Mouse (Mus musculus): ENCODE data around the gene Gpatch3. TPM values are rescaled to one million over a fixed set of nuclear protein-coding genes. Genes with fewer than 3 reads are reported as not detected.

Gene Gpatch3
- polyA plus RNA-seq, 1 experiment from 2014 or later, result 5.3 TPM

- H3K4me2 ChIP-seq, result no peak overlapping the region
- H3K36me3 ChIP-seq, result peaks cover 34% of the 10 kb centered on the region
- H3K27ac ChIP-seq (replicated peaks), result no peak overlapping the region
- 70% methylated on average over 8 of the region's 8 CpGs for WGBS
- H3K9me3 ChIP-seq, result no peaks in the 10 kb centered on the region
- peak overlapping the region; percentile 58; the same call in 1 of the 2 replicates for H3K9ac ChIP-seq
- peaks cover 20% of the 10 kb centered on the region for H3K4me1 ChIP-seq
- no peak overlapping the region for H3K4me3 ChIP-seq
- no peaks in the 10 kb centered on the region for H3K27me3 ChIP-seq (replicated peaks)
- no peak for ATAC-seq (ENCODE audit: extremely low read depth, insufficient number of reproducible peaks, low FRiP score, low TSS enrichment)
Measured at GRCm38 (mm10) chr4:133620668-133621067, 46.1 kb downstream of the Gpatch3 start.

- peaks cover 49% of the 10 kb centered on the region for H3K36me3 ChIP-seq
- H3K9ac ChIP-seq, result no peak overlapping the region
- no peak overlapping the region for H3K4me2 ChIP-seq
- no peak overlapping the region for H3K4me3 ChIP-seq
- 61% methylated on average over 11 of the region's 11 CpGs for WGBS
- no peak for ATAC-seq (ENCODE audit: extremely low read depth, insufficient number of reproducible peaks, low FRiP score, low TSS enrichment)
- peaks cover 20% of the 10 kb centered on the region for H3K4me1 ChIP-seq
- H3K27ac ChIP-seq (replicated peaks), result no peak overlapping the region
- no peaks in the 10 kb centered on the region for H3K27me3 ChIP-seq (replicated peaks)
- H3K9me3 ChIP-seq, result no peaks in the 10 kb centered on the region
Measured at GRCm38 (mm10) chr4:133622161-133622695, 47.7 kb downstream of the Gpatch3 start.

GRCm38 (mm10) chr4:133624830-133625229 lies 50.3 kb downstream of the Gpatch3 start:
- peaks cover 41% of the 10 kb centered on the region for H3K36me3 ChIP-seq
- WGBS, result 73% methylated on average over 7 of the region's 7 CpGs
- H3K27ac ChIP-seq (replicated peaks), result peak overlapping the region; percentile 76; the same call in 1 of the 2 replicates
- H3K9ac ChIP-seq, result no peak overlapping the region
- H3K9me3 ChIP-seq, result no peaks in the 10 kb centered on the region
- no peak overlapping the region for H3K4me2 ChIP-seq
- H3K4me3 ChIP-seq, result no peak overlapping the region
- no peaks in the 10 kb centered on the region for H3K27me3 ChIP-seq (replicated peaks)
- peaks cover 20% of the 10 kb centered on the region for H3K4me1 ChIP-seq
- ATAC-seq (ENCODE audit: extremely low read depth, insufficient number of reproducible peaks, low FRiP score, low TSS enrichment), result no peak

- no peak overlapping the region for H3K9ac ChIP-seq
- no peak overlapping the region for H3K4me2 ChIP-seq
Measured at GRCm38 (mm10) chr4:133625621-133626071, 51.1 kb downstream of the Gpatch3 start.

GRCm38 (mm10) chr4:133626221-133626620 lies 51.7 kb downstream of the Gpatch3 start:
- no peak overlapping the region for H3K9ac ChIP-seq
- peaks cover 38% of the 10 kb centered on the region for H3K36me3 ChIP-seq
- H3K4me1 ChIP-seq, result peaks cover 22% of the 10 kb centered on the region
- H3K27me3 ChIP-seq (replicated peaks), result no peaks in the 10 kb centered on the region
- H3K4me2 ChIP-seq, result no peak overlapping the region
- peak overlapping the region; percentile 76 for H3K27ac ChIP-seq (replicated peaks)
- no peak for ATAC-seq (ENCODE audit: extremely low read depth, insufficient number of reproducible peaks, low FRiP score, low TSS enrichment)
- no peak overlapping the region for H3K4me3 ChIP-seq
- 60% methylated on average over 5 of the region's 5 CpGs for WGBS
- H3K9me3 ChIP-seq, result no peaks in the 10 kb centered on the region

More at GRCm38 (mm10) chr4:133625621-133626071, 51.1 kb downstream of the Gpatch3 start:
- Histone ChIP-seq H3K4me3 (no peak overlapping the region), H3K36me3 (peaks cover 41% of the 10 kb centered on the region), H3K27ac (replicated peaks) (peak overlapping the region; percentile 76), H3K9me3 (no peaks in the 10 kb centered on the region), H3K27me3 (replicated peaks) (no peaks in the 10 kb centered on the region), H3K4me1 (peaks cover 17% of the 10 kb centered on the region)
- WGBS, result 63% methylated on average over 11 of the region's 11 CpGs
- ATAC-seq (ENCODE audit: extremely low read depth, insufficient number of reproducible peaks, low FRiP score, low TSS enrichment), result peak; percentile 17; the same call in 1 of the 2 replicates

GRCm38 (mm10) chr4:133626621-133627020 lies 52.1 kb downstream of the Gpatch3 start:
- Histone ChIP-seq H3K4me3 (no peak overlapping the region), H3K9ac (no peak overlapping the region), H3K36me3 (peaks cover 35% of the 10 kb centered on the region), H3K27ac (replicated peaks) (peak overlapping the region; percentile 76), H3K9me3 (no peaks in the 10 kb centered on the region), H3K4me2 (no peak overlapping the region), H3K27me3 (replicated peaks) (no peaks in the 10 kb centered on the region), H3K4me1 (peaks cover 26% of the 10 kb centered on the region)
- WGBS, result 82% methylated on average over 9 of the region's 9 CpGs
- ATAC-seq (ENCODE audit: extremely low read depth, insufficient number of reproducible peaks, low FRiP score, low TSS enrichment), result no peak

GRCm38 (mm10) chr4:133627039-133627438 lies 52.5 kb downstream of the Gpatch3 start:
- peaks cover 33% of the 10 kb centered on the region for H3K36me3 ChIP-seq
- no peak overlapping the region for H3K4me3 ChIP-seq
- H3K4me2 ChIP-seq, result no peak overlapping the region
- no peaks in the 10 kb centered on the region for H3K27me3 ChIP-seq (replicated peaks)
- WGBS, result 89% methylated on average over 14 of the region's 14 CpGs
- no peak overlapping the region for H3K9ac ChIP-seq
- peak overlapping the region; percentile 76 for H3K27ac ChIP-seq (replicated peaks)
- ATAC-seq (ENCODE audit: extremely low read depth, insufficient number of reproducible peaks, low FRiP score, low TSS enrichment), result no peak
- H3K9me3 ChIP-seq, result no peaks in the 10 kb centered on the region
- peaks cover 30% of the 10 kb centered on the region for H3K4me1 ChIP-seq

- Histone ChIP-seq H3K4me1 (peaks cover 35% of the 10 kb centered on the region), H3K9me3 (no peaks in the 10 kb centered on the region), H3K4me3 (no peak overlapping the region), H3K27me3 (replicated peaks) (no peaks in the 10 kb centered on the region), H3K36me3 (peaks cover 30% of the 10 kb centered on the region), H3K27ac (replicated peaks) (no peak overlapping the region), H3K4me2 (no peak overlapping the region), H3K9ac (no peak overlapping the region)
- ATAC-seq (ENCODE audit: extremely low read depth, insufficient number of reproducible peaks, low FRiP score, low TSS enrichment), result no peak
- 84% methylated on average over 2 of the region's 2 CpGs for WGBS
Measured at GRCm38 (mm10) chr4:133628517-133628916, 54.0 kb downstream of the Gpatch3 start.

- Histone ChIP-seq H3K4me2 (no peak overlapping the region), H3K27me3 (replicated peaks) (no peaks in the 10 kb centered on the region), H3K36me3 (peaks cover 27% of the 10 kb centered on the region), H3K27ac (replicated peaks) (no peak overlapping the region), H3K4me3 (no peak overlapping the region), H3K4me1 (peaks cover 39% of the 10 kb centered on the region), H3K9me3 (no peaks in the 10 kb centered on the region), H3K9ac (no peak overlapping the region)
- ATAC-seq (ENCODE audit: extremely low read depth, insufficient number of reproducible peaks, low FRiP score, low TSS enrichment), result no peak
- 67% methylated on average over 7 of the region's 7 CpGs for WGBS
Measured at GRCm38 (mm10) chr4:133629191-133629590, 54.6 kb downstream of the Gpatch3 start.

GRCm38 (mm10) chr4:133630326-133630920 lies 55.9 kb downstream of the Gpatch3 start:
- 82% methylated on average over 8 of the region's 8 CpGs for WGBS
- no peak for ATAC-seq (ENCODE audit: extremely low read depth, insufficient number of reproducible peaks, low FRiP score, low TSS enrichment)
- peak overlapping the region; percentile 10; the same call in 1 of the 2 replicates for H3K9ac ChIP-seq
- H3K27ac ChIP-seq (replicated peaks), result no peak overlapping the region
- peaks cover 35% of the 10 kb centered on the region for H3K4me1 ChIP-seq
- peaks cover 16% of the 10 kb centered on the region for H3K36me3 ChIP-seq
- no peaks in the 10 kb centered on the region for H3K9me3 ChIP-seq
- H3K4me2 ChIP-seq, result 0 out of 2 replicates have a peak overlapping the region, but pooled peaks have one; percentile 82
- H3K27me3 ChIP-seq (replicated peaks), result no peaks in the 10 kb centered on the region
- no peak overlapping the region for H3K4me3 ChIP-seq

GRCm38 (mm10) chr4:133631071-133631768 lies 56.7 kb downstream of the Gpatch3 start:
- Histone ChIP-seq H3K27ac (replicated peaks) (no peak overlapping the region), H3K4me2 (peak overlapping the region; percentile 82)

More at GRCm38 (mm10) chr4:133631071-133631768, 56.7 kb downstream of the Gpatch3 start:
- ATAC-seq (ENCODE audit: extremely low read depth, insufficient number of reproducible peaks, low FRiP score, low TSS enrichment), result no peak
- peaks cover 35% of the 10 kb centered on the region for H3K4me1 ChIP-seq
- H3K9me3 ChIP-seq, result no peaks in the 10 kb centered on the region
- 70% methylated on average over 14 of the region's 14 CpGs for WGBS
- no peaks in the 10 kb centered on the region for H3K27me3 ChIP-seq (replicated peaks)
- peaks cover 10% of the 10 kb centered on the region for H3K36me3 ChIP-seq
- H3K9ac ChIP-seq, result peak overlapping the region; percentile 96
- peak overlapping the region; percentile 84 for H3K4me3 ChIP-seq

Data from heart, embryonic 13.5 days (tissue).